Mouse (Mus musculus) intestine, embryonic 16.5 days (tissue): ENCODE measurements around the gene Zfp672. TPM values are rescaled to one million over a fixed set of nuclear protein-coding genes. Genes with fewer than 3 reads are reported as not detected.
"Not testable (repeated sequence)": the region's sequence is repeated elsewhere in the genome, so short reads cannot be mapped to it uniquely, and the experiment has no call there.

Source experiments
- ATAC-seq: fragments of 200-750 bp; cut with Nextera tagmentation; 2 replicates; pipeline ENCODE4 v1.8.0; 2017; ENCODE audit warnings: moderate TSS enrichment, moderate library complexity
- H3K27ac ChIP-seq: fragments of 300-500 bp; sonication (generic); 2 replicates; pipeline ENCODE4 v1.5.1; 2014; ENCODE audit warnings: mild to moderate bottlenecking, low read length
- H3K27me3 ChIP-seq: fragments of 300-500 bp; sonication (generic); replicated peaks from 2 replicates; pipeline ENCODE4 v1.6.1; 2014; ENCODE audit warnings: low read length, control low read depth, mixed read lengths; ENCODE audit not compliant: control insufficient read depth, insufficient read depth
- H3K36me3 ChIP-seq: fragments of 300-500 bp; sonication (generic); 2 replicates; pipeline ENCODE4 v1.6.1; 2014; ENCODE audit warnings: low read length, control low read depth; ENCODE audit not compliant: control insufficient read depth, insufficient read depth
- H3K4me1 ChIP-seq: fragments of 300-500 bp; sonication (generic); 2 replicates; pipeline ENCODE4 v1.6.1; 2014; ENCODE audit warnings: low read length, control low read depth, mixed read lengths; ENCODE audit not compliant: control insufficient read depth, insufficient read depth
- H3K4me2 ChIP-seq: fragments of 300-500 bp; sonication (generic); 2 replicates; pipeline ENCODE4 v1.6.1; 2014; ENCODE audit warnings: low read depth, low read length, control low read depth
- H3K4me3 ChIP-seq: fragments of 300-500 bp; sonication (generic); 2 replicates; pipeline ENCODE4 v1.5.1; 2014; ENCODE audit warnings: mild to moderate bottlenecking, low read length
- H3K9ac ChIP-seq: fragments of 300-500 bp; sonication (generic); 2 replicates; pipeline ENCODE4 v1.6.1; 2014; ENCODE audit warnings: low read depth, low read length
- H3K9me3 ChIP-seq: fragments of 300-500 bp; sonication (generic); 2 replicates; pipeline ENCODE4 v1.6.1; 2016; ENCODE audit warnings: low read length, control low read depth; ENCODE audit not compliant: control insufficient read depth
- WGBS: fragments of 180-500 bp; shearing (Covaris S2); extraction: QIAGEN DNeasy Blood & Tissue Kit; methylation state at CpG from one replicate; pipeline ENCODE4 v1.1.7; 2014; 5-methylcytosine and 5-hydroxymethylcytosine counted together
- polyA plus RNA-seq: library from polyadenylated mRNA; unstranded; fragments of >200 nt; fragmentation: Nextera tagmentation; extraction: Ambion mirVana; gene quantifications from 2 replicates; pipeline ENCODE4 v1.2.1, GENCODE M21; 2015

Zfp672 gene
- polyA plus RNA-seq, 1 experiment from 2014 or later = 35.5 TPM

- no peaks in the 10 kb centered on the region for H3K27me3 ChIP-seq
- peaks cover under 1% of the 10 kb centered on the region; the same call in 1 of the 2 replicates for H3K4me1 ChIP-seq
- no peak overlapping the region for H3K9ac ChIP-seq
- no peak overlapping the region for H3K27ac ChIP-seq
- ATAC-seq = no peak
- no peak overlapping the region for H3K4me2 ChIP-seq
- 84% methylated on average over 17 of the region's 17 CpGs for WGBS
- H3K36me3 ChIP-seq = peaks cover 10% of the 10 kb centered on the region
- no peak overlapping the region for H3K4me3 ChIP-seq
- H3K9me3 ChIP-seq = no peaks in the 10 kb centered on the region
These were observed 13.8 kb downstream of the Zfp672 start for GRCm38 (mm10) chr11:58316344-58316743.

- Histone ChIP-seq H3K9ac (no peak overlapping the region), H3K36me3 (peaks cover 10% of the 10 kb centered on the region), H3K4me1 (no peaks in the 10 kb centered on the region), H3K9me3 (no peaks in the 10 kb centered on the region), H3K27ac (no peak overlapping the region), H3K27me3 (no peaks in the 10 kb centered on the region), H3K4me3 (no peak overlapping the region), H3K4me2 (no peak overlapping the region)
- ATAC-seq = no peak
- 93% methylated on average over 5 of the region's 5 CpGs for WGBS
These were observed 14.5 kb downstream of the Zfp672 start for GRCm38 (mm10) chr11:58315536-58316168.

- WGBS = 86% methylated on average over 6 of the region's 6 CpGs
- H3K4me2 ChIP-seq = no peak overlapping the region
- H3K9me3 ChIP-seq = no peaks in the 10 kb centered on the region
- ATAC-seq = no peak
- no peak overlapping the region for H3K9ac ChIP-seq
- no peaks in the 10 kb centered on the region for H3K27me3 ChIP-seq
- peaks cover 10% of the 10 kb centered on the region for H3K36me3 ChIP-seq
- H3K27ac ChIP-seq = no peak overlapping the region
- H3K4me1 ChIP-seq = no peaks in the 10 kb centered on the region
- no peak overlapping the region for H3K4me3 ChIP-seq
These were observed 16.1 kb downstream of the Zfp672 start for GRCm38 (mm10) chr11:58314069-58314468.

- H3K27me3 ChIP-seq = no peaks in the 10 kb centered on the region
- ATAC-seq = no peak
- H3K4me2 ChIP-seq = no peak overlapping the region
- H3K27ac ChIP-seq = no peak overlapping the region
- H3K36me3 ChIP-seq = no peaks in the 10 kb centered on the region
- no peak overlapping the region for H3K4me3 ChIP-seq
- H3K9ac ChIP-seq = no peak overlapping the region
- WGBS = 91% methylated on average over 9 of the region's 9 CpGs
- no peaks in the 10 kb centered on the region for H3K9me3 ChIP-seq
- H3K4me1 ChIP-seq = peaks cover 15% of the 10 kb centered on the region
These were observed 21.5 kb downstream of the Zfp672 start for GRCm38 (mm10) chr11:58308661-58309060.

GRCm38 (mm10) chr11:58307411-58308080, 22.6 kb downstream of the Zfp672 start:
- H3K4me3 ChIP-seq = peak overlapping the region; percentile 66
- H3K9me3 ChIP-seq = no peaks in the 10 kb centered on the region
- H3K27me3 ChIP-seq = no peaks in the 10 kb centered on the region
- peak; percentile 86 for ATAC-seq
- peaks cover 17% of the 10 kb centered on the region for H3K4me1 ChIP-seq
- H3K4me2 ChIP-seq = peak overlapping the region; percentile 98
- peak overlapping the region; percentile 81 for H3K27ac ChIP-seq
- under 1% methylated on average over 42 of the region's 42 CpGs for WGBS
- no peaks in the 10 kb centered on the region for H3K36me3 ChIP-seq
- peak overlapping the region; percentile 82 for H3K9ac ChIP-seq

GRCm38 (mm10) chr11:58306860-58307308, 23.3 kb downstream of the Zfp672 start, which contains the start of gene Zfp692:
Gene Zfp692 (plus strand): TSS chr11:58307069.
- Histone ChIP-seq H3K27ac (peak within 1 kb of the TSS; percentile 81), H3K4me2 (peak within 1 kb of the TSS; percentile 98), H3K4me1 (peaks cover 17% of the 10 kb centered on the region), H3K4me3 (peak within 1 kb of the TSS; percentile 66), H3K36me3 (no peaks in the 10 kb centered on the region), H3K9ac (peak within 1 kb of the TSS; percentile 82), H3K27me3 (no peaks in the 10 kb centered on the region), H3K9me3 (no peaks in the 10 kb centered on the region)
- ATAC-seq = peak; percentile 54
- WGBS = under 1% methylated on average over 34 of the region's 34 CpGs

GRCm38 (mm10) chr11:58305299-58305698, 24.8 kb downstream of the Zfp672 start:
- not testable (repeated sequence) for H3K36me3 ChIP-seq, ATAC-seq, H3K27me3 ChIP-seq, H3K4me3 ChIP-seq, H3K9me3 ChIP-seq, H3K27ac ChIP-seq, H3K9ac ChIP-seq, H3K4me2 ChIP-seq
- WGBS = 93% methylated on average over 8 of the region's 8 CpGs
- H3K4me1 ChIP-seq = peaks cover 21% of the 10 kb centered on the region

GRCm38 (mm10) chr11:58303594-58303993, 26.5 kb downstream of the Zfp672 start:
- Histone ChIP-seq H3K36me3 (no peaks in the 10 kb centered on the region), H3K27ac (no peak overlapping the region), H3K4me2 (peak overlapping the region; percentile 44), H3K9me3 (no peaks in the 10 kb centered on the region), H3K4me1 (peaks cover 21% of the 10 kb centered on the region), H3K9ac (no peak overlapping the region), H3K4me3 (peak overlapping the region; percentile 26), H3K27me3 (no peaks in the 10 kb centered on the region)
- 17% methylated on average over 7 of the region's 7 CpGs for WGBS
- ATAC-seq = no peak

- Histone ChIP-seq H3K4me3 (peak overlapping the region; percentile 70), H3K9ac (peak overlapping the region; percentile 79), H3K27ac (peak overlapping the region; percentile 95), H3K4me2 (peak overlapping the region; percentile 59), H3K4me1 (peaks cover 19% of the 10 kb centered on the region), H3K36me3 (no peaks in the 10 kb centered on the region), H3K9me3 (no peaks in the 10 kb centered on the region), H3K27me3 (no peaks in the 10 kb centered on the region)
- 1% methylated on average over 26 of the region's 26 CpGs for whole genome bisulfite sequencing
- peak; percentile 66 for ATAC-seq
These were observed 27.2 kb downstream of the Zfp672 start for GRCm38 (mm10) chr11:58302774-58303445.
